8 mouse cellular contexts compared by ENCODE assay signal in genomic region chr19:46529601-46530448, GRCm38 (mm10). TPM values are rescaled to one million over a fixed set of nuclear protein-coding genes. Genes with fewer than 3 reads are reported as not detected.
DNase-seq lines count a peak whose midpoint lies in the region; ATAC-seq and TF ChIP-seq lines count a peak whose summit lies in the region.

No protein-coding gene starts in this region.

- TF ChIP-seq CTCF in kidney, postnatal 0 days (IDR thresholded peaks at IDR 0.05; ENCODE audit: low read depth): no peak

- peak; percentile 42 to 58 for DNase-seq in right cerebral cortex, postnatal 10 days (ENCODE audit: low spot score in 2 of 2)
- DNase-seq in right cerebral cortex, postnatal 36 days (ENCODE audit: low spot score in 2 of 2): no peak
- DNase-seq in kidney, postnatal 0 days (ENCODE audit: low spot score): no peak
- no peak for DNase-seq in adrenal gland, adult 2 months
- no peak for DNase-seq in Muller cell, postnatal 12 days (ENCODE audit: inconsistent ontology term)
- no peak for DNase-seq in left cerebral cortex, postnatal 4 days

- peaks cover 90% of the 10 kb centered on the region for H3K4me1 ChIP-seq in forebrain, embryonic 13.5 days
- H3K4me1 ChIP-seq in kidney, postnatal 0 days (replicated peaks; ENCODE audit: insufficient read depth, low read length): peaks cover 82% of the 10 kb centered on the region
- H3K4me1 ChIP-seq in neural tube, embryonic 12.5 days: peaks cover 87% of the 10 kb centered on the region

- WGBS in forebrain, embryonic 13.5 days: 8% methylated on average over 13 of the region's 13 CpGs
- 23% methylated on average over 13 of the region's 13 CpGs for WGBS in kidney, postnatal 0 days
- WGBS in neural tube, embryonic 12.5 days: 6% methylated on average over 13 of the region's 13 CpGs

- peak overlapping the region; percentile 61 for H3K9ac ChIP-seq in forebrain, embryonic 13.5 days
- peak overlapping the region; percentile 47; the same call in 1 of the 2 replicates for H3K9ac ChIP-seq in kidney, postnatal 0 days (ENCODE audit: low read depth, low read length)
- peak overlapping the region; percentile 42 for H3K9ac ChIP-seq in neural tube, embryonic 12.5 days

- peaks cover 8% of the 10 kb centered on the region; the same call in 1 of the 2 replicates for H3K36me3 ChIP-seq in forebrain, embryonic 13.5 days (ENCODE audit: poor library complexity, severe bottlenecking)
- H3K36me3 ChIP-seq in kidney, postnatal 0 days (ENCODE audit: insufficient read depth, low read length): no peaks in the 10 kb centered on the region
- no peaks in the 10 kb centered on the region for H3K36me3 ChIP-seq in neural tube, embryonic 12.5 days

- intact Hi-C loops in left cerebral cortex, postnatal 4 days (cut with DNase I): no loop called here

- H3K4me3 ChIP-seq in forebrain, embryonic 13.5 days: peak overlapping the region; percentile 32; the same call in 1 of the 2 replicates
- H3K4me3 ChIP-seq in kidney, postnatal 0 days (replicated peaks; ENCODE audit: low read depth, low read length): no peak overlapping the region
- no peak overlapping the region for H3K4me3 ChIP-seq in neural tube, embryonic 12.5 days

- H3K4me2 ChIP-seq in forebrain, embryonic 13.5 days: peak overlapping the region; percentile 69
- peak overlapping the region; percentile 52 for H3K4me2 ChIP-seq in kidney, postnatal 0 days (ENCODE audit: low read length)
- H3K4me2 ChIP-seq in neural tube, embryonic 12.5 days (replicated peaks): peak overlapping the region; percentile 61

- H3K27me3 ChIP-seq in forebrain, embryonic 13.5 days: no peaks in the 10 kb centered on the region
- H3K27me3 ChIP-seq in kidney, postnatal 0 days (ENCODE audit: insufficient read depth, low read length): no peaks in the 10 kb centered on the region
- no peaks in the 10 kb centered on the region for H3K27me3 ChIP-seq in neural tube, embryonic 12.5 days (replicated peaks)

- H3K9me3 ChIP-seq in forebrain, embryonic 13.5 days (replicated peaks): no peaks in the 10 kb centered on the region
- no peaks in the 10 kb centered on the region for H3K9me3 ChIP-seq in kidney, postnatal 0 days (replicated peaks; ENCODE audit: low read length)
- no peaks in the 10 kb centered on the region for H3K9me3 ChIP-seq in neural tube, embryonic 12.5 days

- ATAC-seq in forebrain, embryonic 13.5 days: no peak
- no peak for ATAC-seq in kidney, postnatal 0 days (replicated peaks; ENCODE audit: low FRiP score, low read depth)
- ATAC-seq in neural tube, embryonic 12.5 days (ENCODE audit: low FRiP score, low read depth): no peak

- peak overlapping the region; percentile 91 for H3K27ac ChIP-seq in forebrain, embryonic 13.5 days
- peak overlapping the region; percentile 86 for H3K27ac ChIP-seq in kidney, postnatal 0 days
- H3K27ac ChIP-seq in neural tube, embryonic 12.5 days: peak overlapping the region; percentile 65

RNA-seq across cellular contexts. Expression of gene Trim8, which starts 28.3 kb away (rescaled TPM):
- 22.5 and 22.6 TPM in 2 replicates for polyA plus RNA-seq in forebrain, embryonic 13.5 days (2015; fragmentation: Nextera tagmentation; extraction: Ambion mirVana)
- 27.8 and 30.5 TPM in 2 replicates for polyA plus RNA-seq in kidney, postnatal 0 days (2015; fragmentation: Nextera tagmentation; extraction: Ambion mirVana)
- polyA plus RNA-seq in neural tube, embryonic 12.5 days (2016; fragmentation: Nextera tagmentation; extraction: Ambion mirVana): 39.1 and 43.0 TPM in 2 replicates
- 10 to 100 TPM; 38.0 to 66.4 TPM for total RNA-seq in adrenal gland, adult 2 months (2021)
- polyA plus RNA-seq in adrenal gland, adult 2 months (2012; rRNA removed): 66.1 and 78.8 TPM in 2 replicates
- total RNA-seq in left cerebral cortex, postnatal 4 days (2021): 100 to 1,000 TPM; 113 to 119 TPM

RNA-seq across cellular contexts. Expression of gene Arl3, which starts 43.2 kb away (rescaled TPM):
- 233 and 245 TPM in 2 replicates for polyA plus RNA-seq in forebrain, embryonic 13.5 days (2015; fragmentation: Nextera tagmentation; extraction: Ambion mirVana)
- polyA plus RNA-seq in kidney, postnatal 0 days (2015; fragmentation: Nextera tagmentation; extraction: Ambion mirVana): 96.6 and 105 TPM in 2 replicates
- 190 and 194 TPM in 2 replicates for polyA plus RNA-seq in neural tube, embryonic 12.5 days (2016; fragmentation: Nextera tagmentation; extraction: Ambion mirVana)
- total RNA-seq in adrenal gland, adult 2 months (2021): 10 to 100 TPM; 51.6 to 75.1 TPM
- polyA plus RNA-seq in adrenal gland, adult 2 months (2012; rRNA removed): 11.7 and 12.2 TPM in 2 replicates
- 100 to 1,000 TPM; 102 to 107 TPM for total RNA-seq in left cerebral cortex, postnatal 4 days (2021)

RNA-seq across cellular contexts. Expression of gene Sfxn2, which starts 43.3 kb away (rescaled TPM):
- 12.4 and 13.2 TPM in 2 replicates for polyA plus RNA-seq in forebrain, embryonic 13.5 days (2015; fragmentation: Nextera tagmentation; extraction: Ambion mirVana)
- 47.1 and 50.0 TPM in 2 replicates for polyA plus RNA-seq in kidney, postnatal 0 days (2015; fragmentation: Nextera tagmentation; extraction: Ambion mirVana)
- 11.4 and 12.2 TPM in 2 replicates for polyA plus RNA-seq in neural tube, embryonic 12.5 days (2016; fragmentation: Nextera tagmentation; extraction: Ambion mirVana)
- 10 to 100 TPM in 1 of 2 experiments, 1 to 10 TPM in 1; 7.7 to 12.7 TPM for total RNA-seq in adrenal gland, adult 2 months (2021)
- 3.7 and 4.6 TPM in 2 replicates for polyA plus RNA-seq in adrenal gland, adult 2 months (2012; rRNA removed)
- total RNA-seq in left cerebral cortex, postnatal 4 days (2021): 10 to 100 TPM; 12.6 to 13.7 TPM

Comparison
In these comparisons a context has a peak if more than half of its experiments do, and no peak if none do; other contexts are left out.
1. DNase-seq: peak in right cerebral cortex, postnatal 10 days (2 of 2); none in right cerebral cortex, postnatal 36 days (0 of 2), kidney, postnatal 0 days (single experiment), adrenal gland, adult 2 months (single experiment), Muller cell, postnatal 12 days (single experiment) and left cerebral cortex, postnatal 4 days (single experiment).
2. Peak in every context shown above with its lines, with median percentiles within 50 percentile points of each other: H3K27ac ChIP-seq, H3K4me2 ChIP-seq and H3K9ac ChIP-seq.